Mouse (Mus musculus) large intestine, adult 2 months (tissue): ENCODE measurements around the gene Naif1. TPM values are rescaled to one million over a fixed set of nuclear protein-coding genes. Genes with fewer than 3 reads are reported as not detected.
"Not testable (repeated sequence)": the region's sequence is repeated elsewhere in the genome, so short reads cannot be mapped to it uniquely, and the experiment has no call there.

ENCODE experiments used
- DNase-seq: peaks from one replicate; pipeline ENCODE4 v3.0.0-alpha.2; 2012; ENCODE audit warnings: low read depth, low spot score
- WGBS: fragments of 180-500 bp; shearing (Covaris S2); methylation state at CpG from one replicate; pipeline ENCODE4 v1.1.7; 2018; 5-methylcytosine and 5-hydroxymethylcytosine counted together
- polyA plus RNA-seq: library from polyadenylated mRNA; depleted of rRNA; stranded (reverse); fragments of >200 nt; gene quantifications from 2 replicates; pipeline ENCODE4 v1.2.3, GENCODE M21; 2012

The Naif1 gene
- polyA plus RNA-seq, 1 experiment: 3.8 TPM

GRCm38 (mm10) chr2:32452441-32452971, 2.2 kb downstream of the Naif1 start:
- 86% methylated on average over 16 of the region's 16 CpGs for WGBS
- DNase-seq: no peak

DNA sequence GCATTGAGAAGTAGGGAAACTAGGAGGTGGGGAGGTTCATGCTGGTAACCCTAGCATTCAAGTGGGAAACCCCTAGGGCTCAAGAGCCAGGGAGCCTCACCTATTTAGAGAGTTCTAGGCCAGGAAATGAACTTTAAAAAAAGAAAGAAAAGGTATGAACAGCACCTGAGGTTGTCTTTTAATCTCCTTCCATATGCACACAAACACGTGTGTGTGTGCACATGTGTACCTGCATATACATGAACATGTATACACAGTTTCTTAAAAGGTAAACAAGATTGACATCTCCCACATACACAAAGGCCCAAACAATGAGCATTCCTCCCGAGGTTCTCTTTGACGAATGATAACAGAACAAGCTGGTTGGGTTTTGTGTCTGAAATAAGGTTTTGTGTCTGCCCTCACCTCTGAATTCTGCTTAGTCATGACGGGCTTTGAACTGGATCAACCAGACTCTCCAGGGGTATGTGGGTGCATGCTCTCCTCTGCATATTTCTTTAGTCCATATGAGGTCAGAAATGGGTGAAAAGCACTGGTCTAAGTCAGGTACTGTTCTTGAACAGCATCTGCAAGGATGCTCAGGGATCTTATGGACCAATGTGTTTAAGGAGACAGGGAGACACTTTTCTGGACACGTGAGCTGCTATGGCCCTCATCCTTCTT, 3.5 kb downstream of the Naif1 start:
- no peak for DNase-seq
- 60% methylated on average over 5 of the region's 5 CpGs for WGBS

DNA sequence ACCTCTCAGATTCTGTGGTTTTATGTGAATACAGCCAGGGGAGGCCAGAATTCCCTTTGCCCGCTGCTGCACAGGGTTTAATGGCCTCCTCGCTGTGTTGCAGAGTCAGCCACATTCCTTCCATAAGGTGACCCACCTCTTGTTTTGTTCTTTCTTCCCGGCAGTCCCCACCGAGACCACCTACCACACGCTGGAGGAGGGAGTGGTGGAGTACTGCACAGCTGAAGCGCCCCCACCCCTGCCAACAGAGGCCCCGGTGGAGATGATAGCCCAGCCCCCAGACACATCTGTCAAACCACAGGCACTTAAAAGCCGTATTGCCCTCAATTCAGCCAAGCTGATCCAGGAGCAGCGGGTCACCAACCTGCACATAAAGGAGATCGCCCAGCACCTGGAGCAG, 4.4 kb downstream of the Naif1 start:
- DNase-seq: no peak
- 81% methylated on average over 10 of the region's 10 CpGs for WGBS

- WGBS: 93% methylated on average over 8 of the region's 8 CpGs
- no peak for DNase-seq
Measured at GRCm38 (mm10) chr2:32455101-32455500, 4.8 kb downstream of the Naif1 start.

GRCm38 (mm10) chr2:32458300-32458699, 8.0 kb downstream of the Naif1 start:
- 73% methylated on average over 2 of the region's 2 CpGs for WGBS
- no peak for DNase-seq

DNA sequence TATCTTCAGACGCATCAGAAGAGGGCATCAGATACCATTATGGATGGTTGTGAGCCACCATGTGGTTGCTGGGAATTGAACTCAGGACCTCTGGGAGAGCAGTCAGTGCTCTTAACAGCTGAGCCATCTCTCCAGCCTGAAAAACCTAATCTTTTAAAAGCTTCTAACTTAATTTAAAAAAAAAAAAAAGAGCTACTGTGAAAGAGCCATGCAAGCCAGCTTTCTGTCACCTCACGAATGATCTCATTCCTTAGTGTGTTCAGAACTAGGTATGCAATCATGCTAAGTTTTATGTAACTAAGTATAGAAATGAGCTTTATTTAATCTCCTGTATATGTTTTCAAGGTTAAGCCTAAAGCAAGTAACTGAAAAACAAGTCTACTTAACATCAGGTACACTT, 9.4 kb downstream of the Naif1 start:
- 98% methylated on average over 2 of the region's 2 CpGs for WGBS
- no peak for DNase-seq

GRCm38 (mm10) chr2:32463773-32464172, 13.5 kb downstream of the Naif1 start:
- WGBS: 62% methylated on average over 2 of the region's 2 CpGs

GRCm38 (mm10) chr2:32464212-32464891, 14.1 kb downstream of the Naif1 start:
- peak; percentile 72 for DNase-seq
- 8% methylated on average over 6 of the region's 6 CpGs for WGBS

More at GRCm38 (mm10) chr2:32463773-32464172, 13.5 kb downstream of the Naif1 start:
- no peak for DNase-seq

DNA sequence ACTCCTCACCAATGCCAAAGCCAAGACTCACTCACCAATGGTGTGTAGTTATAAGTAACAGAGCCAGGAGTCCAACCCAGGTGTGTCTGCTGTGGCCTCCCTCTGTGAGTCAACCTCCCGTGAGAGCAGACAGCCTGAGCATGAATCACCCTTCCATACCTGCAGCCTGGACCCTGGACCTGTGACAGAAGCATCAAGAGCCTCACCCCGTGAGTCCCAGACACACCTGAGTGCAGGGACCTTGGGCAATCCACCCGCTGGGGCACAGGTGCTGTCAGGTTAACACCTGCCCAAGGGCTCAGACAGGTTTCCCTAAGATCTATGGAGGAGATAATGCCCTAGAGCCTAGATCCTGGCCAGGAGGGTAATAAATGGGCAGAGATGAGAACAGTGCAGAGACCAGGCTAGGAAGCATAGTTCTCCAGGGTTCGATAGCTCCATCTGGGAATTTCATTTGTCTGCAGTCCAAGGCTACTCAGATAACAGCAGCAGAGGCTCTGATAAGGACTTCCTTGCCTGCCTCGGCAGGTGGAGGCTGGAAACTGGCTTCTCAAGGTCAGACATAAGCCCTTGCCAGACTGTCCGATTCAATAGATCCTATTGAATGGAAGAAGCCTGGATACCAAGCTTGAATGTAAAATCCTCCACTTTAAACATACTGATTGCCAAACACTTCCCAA, 20.9 kb downstream of the Naif1 start:
- 27% methylated on average over 6 of the region's 6 CpGs for WGBS
- peak; percentile 92 for DNase-seq

DNA sequence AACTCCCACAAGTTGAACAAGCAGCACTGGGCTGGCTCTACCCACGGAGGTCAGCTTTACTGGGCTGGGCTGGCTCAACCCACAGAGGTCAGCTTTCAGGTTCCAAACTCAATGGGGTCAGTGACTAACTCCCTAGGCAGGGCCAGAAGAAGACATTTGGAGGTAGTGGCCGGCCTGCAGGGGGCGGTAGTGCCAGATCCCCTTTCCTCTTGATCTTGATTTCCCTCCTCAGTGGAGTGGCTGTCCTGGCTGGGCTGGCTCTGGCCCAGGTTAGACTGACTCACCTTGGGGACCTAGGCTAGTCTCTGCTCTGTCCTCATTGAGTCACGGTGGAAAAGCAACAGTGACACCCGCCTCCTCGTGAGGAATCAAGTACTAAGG, 21.4 kb downstream of the Naif1 start:
- no peak for DNase-seq
- 38% methylated on average over 6 of the region's 6 CpGs for WGBS

- not testable (repeated sequence) for DNase-seq
- WGBS: 98% methylated on average over 5 of the region's 9 CpGs
Measured at GRCm38 (mm10) chr2:32475361-32475760, 25.1 kb downstream of the Naif1 start.

GRCm38 (mm10) chr2:32482351-32482750, 32.1 kb downstream of the Naif1 start:
- WGBS: 56% methylated on average over 8 of the region's 8 CpGs
- DNase-seq: no peak

DNA sequence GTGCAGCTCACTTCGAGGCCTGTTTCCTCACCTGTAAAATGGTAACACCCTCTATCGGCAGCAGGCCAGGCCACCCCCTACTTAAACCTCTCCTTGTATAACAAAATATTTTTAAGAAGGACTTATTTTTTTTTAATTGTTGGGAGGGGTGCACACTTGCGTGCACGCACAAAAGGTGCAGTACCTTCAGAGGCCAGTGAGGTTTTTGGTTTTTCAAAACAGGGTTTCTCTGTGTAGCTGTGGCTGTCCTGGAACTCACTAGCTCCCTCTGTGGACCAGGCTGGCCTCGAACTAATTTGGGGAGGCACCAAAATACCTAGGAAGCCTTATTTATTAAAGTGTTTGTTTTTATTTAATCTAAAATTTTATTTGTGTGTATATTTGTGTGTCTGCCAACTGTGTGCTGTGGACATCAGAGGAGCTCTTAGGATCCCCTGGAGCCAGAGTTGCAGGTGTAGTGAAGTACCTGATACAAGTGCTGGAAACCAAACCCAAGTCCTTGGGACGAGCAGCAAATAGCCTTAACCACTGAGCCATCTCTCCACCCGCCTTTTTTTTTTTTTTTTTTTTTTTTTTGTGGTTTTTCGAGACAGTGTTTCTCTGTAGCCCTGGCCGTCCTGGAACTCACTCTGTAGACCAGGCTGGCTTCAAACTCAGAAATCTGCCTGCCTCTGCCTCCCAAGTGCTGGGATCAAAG, 33.1 kb downstream of the Naif1 start:
- WGBS: 60% methylated on average over 9 of the region's 9 CpGs
- DNase-seq: no peak

GRCm38 (mm10) chr2:32484933-32485332, 34.7 kb downstream of the Naif1 start:
- WGBS: 62% methylated on average over 6 of the region's 6 CpGs
- DNase-seq: no peak

- 84% methylated on average over 4 of the region's 4 CpGs for WGBS
- no peak for DNase-seq
Measured at GRCm38 (mm10) chr2:32485751-32486150, 35.5 kb downstream of the Naif1 start.

DNA sequence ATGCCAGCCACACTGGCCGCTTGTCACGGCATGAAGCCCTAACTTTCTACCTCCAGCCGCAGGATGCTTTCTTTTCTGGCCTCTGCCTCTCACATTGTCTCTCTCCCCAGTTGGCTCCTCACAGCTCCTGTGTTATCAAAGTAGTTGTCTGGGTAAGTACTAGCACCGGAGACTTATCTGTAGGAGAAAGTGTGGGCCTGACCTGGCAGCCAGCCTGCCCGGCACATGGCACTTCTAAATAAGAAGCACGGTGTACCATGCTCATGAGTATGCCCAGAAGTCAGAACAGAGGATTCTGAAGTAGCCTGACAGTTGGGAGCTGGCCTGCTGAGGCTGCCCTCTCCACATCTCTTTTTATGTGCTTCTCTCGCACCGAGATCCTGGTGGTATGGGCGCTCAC, 35.9 kb downstream of the Naif1 start:
- 95% methylated on average over 9 of the region's 9 CpGs for WGBS
- DNase-seq: no peak

DNA sequence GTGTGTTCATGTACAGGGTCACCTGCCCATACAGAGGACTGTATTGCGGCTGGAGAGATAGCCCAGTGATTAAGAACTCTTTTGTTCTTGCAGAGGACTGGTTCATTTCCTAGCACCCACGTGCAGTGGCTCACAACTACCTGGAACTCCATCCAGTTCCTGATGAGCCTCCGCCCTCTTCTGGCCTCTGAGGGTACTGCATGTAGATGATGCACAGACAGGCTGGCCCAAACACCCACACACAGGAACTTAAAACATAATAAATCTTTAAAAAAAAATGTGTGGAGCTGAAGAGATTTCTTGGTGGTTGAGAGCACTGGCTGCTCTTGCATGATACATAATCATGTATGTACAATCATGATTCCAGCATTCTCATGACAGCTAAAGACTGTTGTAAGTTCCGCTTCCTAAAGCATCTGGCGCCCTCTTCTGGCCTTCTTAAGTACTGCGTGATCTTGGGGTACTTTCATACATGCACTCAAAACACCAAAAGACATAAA, 36.9 kb downstream of the Naif1 start:
- no peak for DNase-seq
- 4% methylated on average over 6 of the region's 6 CpGs for WGBS

- DNase-seq: no peak
- 0% methylated on average over 5 of the region's 5 CpGs for WGBS
Measured at GRCm38 (mm10) chr2:32488679-32489078, 38.4 kb downstream of the Naif1 start.

DNA sequence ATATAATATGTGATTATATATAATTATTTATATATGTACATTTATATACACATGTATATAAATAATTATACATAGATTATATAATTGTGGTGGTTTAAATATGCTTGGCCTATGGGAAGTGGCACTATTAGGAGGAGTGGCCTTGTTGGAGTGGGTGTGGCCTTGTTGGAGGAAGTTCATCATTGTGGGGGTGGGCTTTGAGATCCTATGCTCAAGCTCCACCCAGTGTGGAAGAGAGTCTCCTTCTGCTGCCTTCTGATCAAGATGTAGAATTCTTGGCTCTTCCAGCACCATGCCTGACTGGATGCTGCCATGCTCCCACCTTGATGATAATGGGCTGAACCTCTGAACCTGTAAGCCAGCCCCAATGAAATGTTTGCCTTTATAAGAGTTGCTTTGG, 40.5 kb downstream of the Naif1 start:
- DNase-seq: not testable (repeated sequence)

- DNase-seq: no peak
- WGBS: 50% methylated on average over 2 of the region's 2 CpGs
Measured at GRCm38 (mm10) chr2:32492661-32493060, 42.4 kb downstream of the Naif1 start.
